Mouse (Mus musculus): Measurements from ENCODE around the gene Prkag1. TPM values are rescaled to one million over a fixed set of nuclear protein-coding genes. Genes with fewer than 3 reads are reported as not detected.

Gene Prkag1
- polyA plus RNA-seq, 1 experiment from 2014 or later: 94.6 TPM

- H3K27ac ChIP-seq (ENCODE audit: low read length): no peak overlapping the region
- 10% methylated on average over 12 of the region's 12 CpGs for WGBS
- 0 out of 2 replicates have a peak overlapping the region, but pooled peaks have one; percentile 59 for H3K9ac ChIP-seq (ENCODE audit: low read depth, low read length)
- peak overlapping the region; percentile 40 for H3K4me3 ChIP-seq (ENCODE audit: low read length)
- H3K27me3 ChIP-seq (replicated peaks; ENCODE audit: control insufficient read depth, insufficient read depth, low read length): peaks cover 41% of the 10 kb centered on the region
- H3K4me1 ChIP-seq (ENCODE audit: control insufficient read depth, insufficient read depth, low read length): peaks cover 11% of the 10 kb centered on the region
- H3K36me3 ChIP-seq (ENCODE audit: control insufficient read depth, insufficient read depth, low read length): no peaks in the 10 kb centered on the region
- ATAC-seq: no peak
- peak overlapping the region; percentile 62 for H3K4me2 ChIP-seq (ENCODE audit: low read depth, low read length)
- no peaks in the 10 kb centered on the region for H3K9me3 ChIP-seq (ENCODE audit: control insufficient read depth, low read length)
Observed at GRCm38 (mm10) chr15:98771813-98772425, 59.4 kb downstream of the Prkag1 start.

- Histone ChIP-seq H3K27ac (ENCODE audit: low read length) (no peak overlapping the region), H3K27me3 (replicated peaks; ENCODE audit: control insufficient read depth, insufficient read depth, low read length) (peaks cover 14% of the 10 kb centered on the region), H3K9ac (ENCODE audit: low read depth, low read length) (no peak overlapping the region), H3K4me3 (ENCODE audit: low read length) (no peak overlapping the region), H3K36me3 (ENCODE audit: control insufficient read depth, insufficient read depth, low read length) (no peaks in the 10 kb centered on the region), H3K4me1 (ENCODE audit: control insufficient read depth, insufficient read depth, low read length) (peaks cover 7% of the 10 kb centered on the region), H3K9me3 (ENCODE audit: control insufficient read depth, low read length) (no peaks in the 10 kb centered on the region), H3K4me2 (ENCODE audit: low read depth, low read length) (no peak overlapping the region)
- WGBS: 34% methylated on average over 5 of the region's 5 CpGs
- no peak for ATAC-seq
Observed at GRCm38 (mm10) chr15:98768259-98768658, 63.1 kb downstream of the Prkag1 start.

- Histone ChIP-seq H3K27me3 (replicated peaks; ENCODE audit: control insufficient read depth, insufficient read depth, low read length) (peaks cover under 1% of the 10 kb centered on the region; the same call in 1 of the 2 replicates), H3K36me3 (ENCODE audit: control insufficient read depth, insufficient read depth, low read length) (no peaks in the 10 kb centered on the region), H3K4me3 (ENCODE audit: low read length) (no peak overlapping the region), H3K4me2 (ENCODE audit: low read depth, low read length) (no peak overlapping the region), H3K4me1 (ENCODE audit: control insufficient read depth, insufficient read depth, low read length) (peaks cover 12% of the 10 kb centered on the region), H3K27ac (ENCODE audit: low read length) (no peak overlapping the region), H3K9ac (ENCODE audit: low read depth, low read length) (no peak overlapping the region), H3K9me3 (ENCODE audit: control insufficient read depth, low read length) (no peaks in the 10 kb centered on the region)
- no peak for ATAC-seq
- 71% methylated on average over 4 of the region's 4 CpGs for WGBS
Observed at GRCm38 (mm10) chr15:98765929-98766328, 65.4 kb downstream of the Prkag1 start.

Other genes starting within 250 kb of the Prkag1 start
- 17.1 and 18.8 TPM in 2 replicates for gene Adcy6, start 221.4 kb downstream of the Prkag1 start, polyA plus RNA-seq (2015; fragmentation: Nextera tagmentation; extraction: Ambion mirVana)
- gene Cacnb3, start 200.7 kb downstream of the Prkag1 start, polyA plus RNA-seq (2015; fragmentation: Nextera tagmentation; extraction: Ambion mirVana): 20.3 and 22.8 TPM in 2 replicates
- 15.6 and 17.6 TPM in 2 replicates for gene Ddx23, start 168.6 kb downstream of the Prkag1 start, polyA plus RNA-seq (2015; fragmentation: Nextera tagmentation; extraction: Ambion mirVana)
- gene Rnd1, start 154.1 kb downstream of the Prkag1 start, polyA plus RNA-seq (2015; fragmentation: Nextera tagmentation; extraction: Ambion mirVana): 0.95 and 1.1 TPM in 2 replicates
- gene Ccdc65, start 123.3 kb downstream of the Prkag1 start, polyA plus RNA-seq (2015; fragmentation: Nextera tagmentation; extraction: Ambion mirVana): 0.66 and 0.70 TPM in 2 replicates
- 96.8 and 108 TPM in 2 replicates for gene Fkbp11, start 103.3 kb downstream of the Prkag1 start, polyA plus RNA-seq (2015; fragmentation: Nextera tagmentation; extraction: Ambion mirVana)
- gene Arf3, start 68.3 kb downstream of the Prkag1 start, polyA plus RNA-seq (2015; fragmentation: Nextera tagmentation; extraction: Ambion mirVana): 35.4 and 40.1 TPM in 2 replicates
- gene Wnt10b, start 53.4 kb downstream of the Prkag1 start, polyA plus RNA-seq (2015; fragmentation: Nextera tagmentation; extraction: Ambion mirVana): 0.09 TPM in 1 of 2 replicates, not detected in the other
- gene Wnt1, start 41.7 kb downstream of the Prkag1 start, polyA plus RNA-seq (2015; fragmentation: Nextera tagmentation; extraction: Ambion mirVana): not detected in 2 replicates
- not detected in 2 replicates for gene Ddn, start 22.0 kb downstream of the Prkag1 start, polyA plus RNA-seq (2015; fragmentation: Nextera tagmentation; extraction: Ambion mirVana)
- 7.7 and 7.9 TPM in 2 replicates for gene Kmt2d, start 39.7 kb upstream of the Prkag1 start, polyA plus RNA-seq (2015; fragmentation: Nextera tagmentation; extraction: Ambion mirVana)
- 11.3 and 12.3 TPM in 2 replicates for gene Rhebl1, start 63.0 kb upstream of the Prkag1 start, polyA plus RNA-seq (2015; fragmentation: Nextera tagmentation; extraction: Ambion mirVana)
- 0.83 and 1.6 TPM in 2 replicates for gene Dhh, start 67.0 kb upstream of the Prkag1 start, polyA plus RNA-seq (2015; fragmentation: Nextera tagmentation; extraction: Ambion mirVana)
- 20.4 and 23.6 TPM in 2 replicates for gene Lmbr1l, start 86.7 kb upstream of the Prkag1 start, polyA plus RNA-seq (2015; fragmentation: Nextera tagmentation; extraction: Ambion mirVana)
- 1,159 and 1,322 TPM in 2 replicates for gene Tuba1b, start 103.0 kb upstream of the Prkag1 start, polyA plus RNA-seq (2015; fragmentation: Nextera tagmentation; extraction: Ambion mirVana)
- gene Gm49450, start 122.0 kb upstream of the Prkag1 start, polyA plus RNA-seq (2015; fragmentation: Nextera tagmentation; extraction: Ambion mirVana): not detected in 2 replicates
- 816 and 895 TPM in 2 replicates for gene Tuba1a, start 122.2 kb upstream of the Prkag1 start, polyA plus RNA-seq (2015; fragmentation: Nextera tagmentation; extraction: Ambion mirVana)
- 295 and 311 TPM in 2 replicates for gene Tuba1c, start 198.4 kb upstream of the Prkag1 start, polyA plus RNA-seq (2015; fragmentation: Nextera tagmentation; extraction: Ambion mirVana)
- 35.0 and 38.4 TPM in 2 replicates for gene Prph, start 223.7 kb upstream of the Prkag1 start, polyA plus RNA-seq (2015; fragmentation: Nextera tagmentation; extraction: Ambion mirVana)
- 20.2 and 25.4 TPM in 2 replicates for gene Troap, start 243.1 kb upstream of the Prkag1 start, polyA plus RNA-seq (2015; fragmentation: Nextera tagmentation; extraction: Ambion mirVana)

Data from intestine, embryonic 16.5 days (tissue).